Mouse (Mus musculus) splenic B cell, adult 2 months (primary cell): ENCODE measurements at regions not wholly inside any gene's neighbourhood (a gene's known extent, or its start where the extent isn't known, plus 50 kb on each side); places are given as distances from the start of the nearest gene placed in this dataset.
"Not testable (repeated sequence)": the region's sequence is repeated elsewhere in the genome, so short reads cannot be mapped to it uniquely, and the experiment has no call there.

Source experiments
- DNase-seq: peaks from one replicate; pipeline ENCODE4 v3.0.0-alpha.2; 2011; ENCODE audit warnings: low read depth, low spot score
- H3K27me3 ChIP-seq: 2 replicates; pipeline ENCODE4 v1.6.1; 2012; ENCODE audit warnings: mild to moderate bottlenecking, low read length, moderate library complexity, mixed read lengths; ENCODE audit not compliant: control insufficient read depth, poor library complexity, insufficient read depth, severe bottlenecking
- H3K36me3 ChIP-seq: 2 replicates; pipeline ENCODE4 v1.6.1; 2012; ENCODE audit warnings: mild to moderate bottlenecking, low read length, moderate library complexity, mixed read lengths; ENCODE audit not compliant: control insufficient read depth, poor library complexity, insufficient read depth, severe bottlenecking

DNA sequence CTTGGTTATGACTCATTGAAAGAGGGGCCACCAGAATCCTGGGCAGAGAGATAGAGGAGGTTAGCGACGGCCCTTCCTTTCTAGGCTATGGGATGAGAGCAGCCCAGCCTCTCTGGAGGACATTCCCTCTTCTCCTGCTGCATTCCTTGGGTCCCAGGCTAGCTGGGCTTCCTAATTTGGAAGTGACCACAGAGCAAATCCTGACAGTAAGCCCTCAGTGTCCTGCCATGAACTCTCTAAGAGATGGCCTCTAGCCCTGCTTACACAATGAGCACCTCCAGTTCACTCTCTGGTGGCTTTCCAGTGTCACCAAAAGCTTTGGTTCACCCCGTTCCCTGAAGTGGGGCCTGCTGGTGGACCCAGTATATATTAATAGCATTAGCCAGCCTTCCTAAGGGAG is 64.1 kb upstream of the Rmdn2 start:
- H3K36me3 ChIP-seq = no peaks in the 10 kb centered on the region
- H3K27me3 ChIP-seq = no peaks in the 10 kb centered on the region
- DNase-seq = no peak

DNA sequence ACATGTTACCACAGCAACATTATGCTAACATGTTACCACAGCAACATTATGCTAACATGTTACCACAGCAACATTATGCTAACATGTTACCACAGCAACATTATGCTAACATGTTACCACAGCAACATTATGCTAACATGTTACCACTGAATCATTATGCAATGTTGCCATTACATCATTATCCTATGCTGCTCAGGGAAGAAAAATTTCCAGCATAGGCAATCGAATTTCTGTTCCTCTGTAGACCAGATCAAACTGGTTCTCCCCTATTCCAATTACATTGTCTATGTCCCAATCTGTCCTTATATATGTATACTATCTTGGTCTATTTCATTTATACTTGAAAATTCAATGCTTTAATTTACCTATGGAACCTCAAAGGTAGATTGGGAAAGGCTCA is 61.3 kb upstream of the Rmdn2 start:
- H3K36me3 ChIP-seq, DNase-seq, H3K27me3 ChIP-seq: not testable (repeated sequence)

DNA sequence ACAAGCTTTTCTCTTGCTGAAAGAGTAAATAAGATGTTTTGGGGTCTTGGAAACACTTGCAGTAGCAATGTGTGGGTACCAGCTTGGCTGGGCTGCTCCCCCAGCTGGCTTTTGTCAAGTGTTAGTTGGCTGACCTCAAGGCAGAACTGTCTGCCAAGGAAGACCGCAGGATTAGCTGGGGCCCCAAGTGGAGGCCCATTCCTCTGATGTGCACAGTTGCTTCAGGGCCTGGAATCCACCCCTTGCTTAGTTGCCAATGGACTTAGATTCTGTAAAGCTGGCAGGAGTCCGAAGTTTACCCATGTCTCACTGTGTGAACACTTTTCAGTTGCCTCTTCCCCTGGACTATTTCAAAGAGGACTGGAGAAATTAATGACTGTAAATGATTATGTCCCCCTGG is 57.8 kb upstream of the Rmdn2 start:
- no peaks in the 10 kb centered on the region for H3K27me3 ChIP-seq
- no peak for DNase-seq
- H3K36me3 ChIP-seq = no peaks in the 10 kb centered on the region

DNA sequence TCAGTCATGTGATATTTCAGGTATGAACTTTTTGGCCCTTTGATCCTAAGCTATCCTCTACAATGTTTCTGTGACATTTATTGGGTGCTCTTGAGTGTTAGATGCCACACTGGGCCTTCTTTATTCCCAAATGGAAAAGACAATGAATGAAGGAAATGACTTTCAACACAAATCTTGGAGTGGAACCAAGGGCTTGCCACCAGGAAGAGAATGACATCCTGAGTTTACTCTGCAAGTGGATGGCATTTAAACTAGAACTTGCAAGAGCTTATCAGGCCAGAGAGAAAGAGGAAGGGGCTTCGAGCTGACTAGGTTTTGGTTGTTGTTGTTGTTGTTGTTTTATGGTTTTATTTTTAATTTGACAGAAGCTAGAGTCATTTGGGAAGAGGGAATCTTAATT is 56.1 kb upstream of the Rmdn2 start:
- no peaks in the 10 kb centered on the region for H3K27me3 ChIP-seq
- no peaks in the 10 kb centered on the region for H3K36me3 ChIP-seq
- no peak for DNase-seq
